Mouse (Mus musculus) embryonic facial prominence, embryonic 13.5 days (tissue): Measurements from ENCODE around the gene Epp13. TPM values are rescaled to one million over a fixed set of nuclear protein-coding genes. Genes with fewer than 3 reads are reported as not detected.
"Not testable (repeated sequence)": the region's sequence is repeated elsewhere in the genome, so short reads cannot be mapped to it uniquely, and the experiment has no call there.

Experiments
- ATAC-seq: fragments of 200-750 bp; cut with Nextera tagmentation; 2 replicates; pipeline ENCODE4 v1.8.0; 2017; ENCODE audit warnings: low read depth; ENCODE audit not compliant: insufficient number of reproducible peaks, insufficient read depth, low FRiP score, low TSS enrichment
- H3K27ac ChIP-seq: fragments of 300-500 bp; sonication (generic); 2 replicates; pipeline ENCODE4 v1.5.1; 2015; ENCODE audit warnings: moderate library complexity, mild to moderate bottlenecking, inconsistent platforms
- H3K27me3 ChIP-seq: fragments of 300-500 bp; sonication (generic); 2 replicates; pipeline ENCODE4 v1.6.1; 2015; ENCODE audit warnings: mild to moderate bottlenecking, inconsistent platforms
- H3K36me3 ChIP-seq: fragments of 300-500 bp; sonication (generic); 2 replicates; pipeline ENCODE4 v1.6.1; 2015; ENCODE audit warnings: mild to moderate bottlenecking, inconsistent platforms
- H3K4me1 ChIP-seq: fragments of 300-500 bp; sonication (generic); 2 replicates; pipeline ENCODE4 v1.6.1; 2015; ENCODE audit warnings: inconsistent platforms
- H3K4me2 ChIP-seq: fragments of 300-500 bp; sonication (generic); 2 replicates; pipeline ENCODE4 v1.6.1; 2015; ENCODE audit warnings: moderate library complexity, mild to moderate bottlenecking, inconsistent platforms
- H3K4me3 ChIP-seq: fragments of 300-500 bp; sonication (generic); 2 replicates; pipeline ENCODE4 v1.5.1; 2015; ENCODE audit warnings: mild to moderate bottlenecking, inconsistent platforms
- H3K9ac ChIP-seq: fragments of 300-500 bp; sonication (generic); 2 replicates; pipeline ENCODE4 v1.6.1; 2015; ENCODE audit warnings: mild to moderate bottlenecking, inconsistent platforms
- H3K9me3 ChIP-seq: fragments of 300-500 bp; sonication (generic); 2 replicates; pipeline ENCODE4 v1.6.1; 2016; ENCODE audit warnings: inconsistent platforms
- WGBS: fragments of 180-500 bp; shearing (Covaris S2); methylation state at CpG from one replicate; pipeline ENCODE4 v1.1.7; 2015; ENCODE audit warnings: mixed read lengths; 5-methylcytosine and 5-hydroxymethylcytosine counted together
- polyA plus RNA-seq: library from polyadenylated mRNA; unstranded; fragments of >200 nt; fragmentation: Nextera tagmentation; extraction: Ambion mirVana; gene quantifications from 2 replicates; pipeline ENCODE4 v1.2.1, GENCODE M21; 2015

Epp13 gene
- polyA plus RNA-seq, 1 experiment from 2014 or later, result not detected

DNA sequence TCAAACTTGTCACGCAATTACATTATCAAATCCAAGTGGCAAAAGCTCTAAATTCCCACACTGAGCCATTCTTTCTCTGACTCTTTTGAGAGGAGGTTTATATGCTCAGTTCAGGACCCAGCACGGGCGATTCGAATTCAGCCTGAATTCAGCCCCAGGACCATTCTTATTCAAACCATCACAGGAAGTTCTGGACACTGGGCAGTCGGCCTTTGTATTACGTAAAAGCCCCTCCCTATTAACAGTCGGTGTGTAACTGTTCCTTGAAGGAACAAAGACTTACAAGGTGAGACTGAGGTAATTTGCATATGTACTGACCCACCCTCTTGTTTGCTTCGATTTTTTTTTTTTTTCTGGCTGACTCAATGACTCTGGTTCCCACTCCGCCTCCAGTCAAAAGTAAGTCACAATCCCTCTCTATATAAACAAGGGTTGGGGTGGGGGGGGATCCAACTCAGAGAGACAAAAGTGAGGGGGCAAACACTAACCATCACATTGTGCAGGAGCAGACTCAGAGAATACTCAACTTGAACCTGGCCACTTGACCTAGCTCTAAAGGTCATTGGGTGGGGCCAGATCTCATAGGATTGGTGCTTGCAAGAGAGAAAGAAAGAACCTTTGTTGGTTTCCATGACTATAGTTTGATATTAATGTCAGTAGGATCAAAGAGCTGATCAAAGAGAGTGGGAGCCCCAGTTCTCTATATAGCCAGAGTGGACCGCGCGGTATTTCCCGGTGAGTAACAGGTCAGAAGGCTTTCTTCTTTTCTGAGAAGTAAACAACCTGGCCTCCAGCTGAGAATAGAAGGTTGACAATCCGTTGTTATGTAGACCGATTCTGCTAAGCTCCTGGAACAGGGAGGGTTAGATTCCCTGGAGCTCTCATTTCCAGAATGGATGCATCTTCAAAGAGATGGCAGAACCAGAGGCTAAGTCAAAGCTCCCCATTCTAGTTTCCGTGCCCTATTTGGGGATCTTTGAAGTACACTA lies 6.0 kb downstream of the Epp13 start:
- no peak overlapping the region for H3K4me2 ChIP-seq
- no peak for ATAC-seq
- H3K27me3 ChIP-seq, result no peaks in the 10 kb centered on the region
- no peak overlapping the region for H3K9ac ChIP-seq
- WGBS, result 32% methylated on average over 16 of the region's 16 CpGs
- H3K9me3 ChIP-seq, result 0 out of 2 replicates have a peak, but pooled peaks cover 3% of the 10 kb centered on the region
- no peaks in the 10 kb centered on the region for H3K36me3 ChIP-seq
- H3K4me1 ChIP-seq, result no peaks in the 10 kb centered on the region
- no peak overlapping the region for H3K27ac ChIP-seq
- no peak overlapping the region for H3K4me3 ChIP-seq

DNA sequence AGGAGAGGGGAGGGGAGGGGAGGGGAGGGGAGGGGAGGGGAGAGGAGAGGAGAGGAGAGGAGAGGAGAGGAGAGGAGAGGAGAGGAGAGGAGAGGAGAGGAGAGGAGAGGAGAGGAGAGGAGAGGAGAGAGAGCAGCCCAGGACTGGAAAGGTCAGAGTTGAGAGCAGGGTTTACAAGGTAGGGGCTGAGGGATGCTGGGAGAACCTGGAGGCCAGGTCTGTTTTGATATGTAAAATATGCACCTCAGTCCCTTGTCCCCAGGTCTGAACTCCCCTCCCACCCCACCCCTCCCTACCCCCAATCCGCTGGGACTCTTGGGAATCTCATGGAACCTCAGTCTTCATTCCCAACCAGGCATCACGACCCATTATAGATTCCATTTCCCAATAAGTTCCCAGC lies 7.5 kb downstream of the Epp13 start:
- not testable (repeated sequence) for H3K4me3 ChIP-seq, H3K27ac ChIP-seq, H3K27me3 ChIP-seq, H3K4me2 ChIP-seq, H3K4me1 ChIP-seq, H3K36me3 ChIP-seq, H3K9me3 ChIP-seq, H3K9ac ChIP-seq, ATAC-seq
- 44% methylated on average over 2 of the region's 2 CpGs for WGBS

DNA sequence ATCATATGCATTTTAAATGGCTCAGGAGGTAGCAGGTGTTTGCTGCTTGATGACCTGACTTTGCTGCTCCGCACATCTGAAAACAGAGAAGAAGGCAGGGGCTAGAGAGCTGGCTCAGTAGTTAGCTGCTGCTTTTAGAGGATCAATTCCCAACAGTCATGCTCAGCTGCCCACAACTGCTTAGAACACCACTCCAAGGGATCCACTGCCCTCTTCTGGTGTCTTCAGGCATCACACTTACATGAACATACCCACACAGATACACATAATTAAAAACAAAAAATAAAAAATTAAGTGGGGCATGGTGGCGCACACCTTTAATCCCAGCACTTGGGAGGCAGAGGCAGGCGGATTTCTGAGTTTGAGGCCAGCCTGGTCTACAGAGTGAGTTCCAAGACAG lies 9.6 kb downstream of the Epp13 start:
- 84% methylated on average over 3 of the region's 3 CpGs for WGBS
- H3K4me2 ChIP-seq, result no peak overlapping the region
- no peaks in the 10 kb centered on the region for H3K27me3 ChIP-seq
- ATAC-seq, result no peak
- no peaks in the 10 kb centered on the region for H3K36me3 ChIP-seq
- no peak overlapping the region for H3K4me3 ChIP-seq
- H3K27ac ChIP-seq, result no peak overlapping the region
- H3K9me3 ChIP-seq, result 0 out of 2 replicates have a peak, but pooled peaks cover 3% of the 10 kb centered on the region
- no peaks in the 10 kb centered on the region for H3K4me1 ChIP-seq
- no peak overlapping the region for H3K9ac ChIP-seq

DNA sequence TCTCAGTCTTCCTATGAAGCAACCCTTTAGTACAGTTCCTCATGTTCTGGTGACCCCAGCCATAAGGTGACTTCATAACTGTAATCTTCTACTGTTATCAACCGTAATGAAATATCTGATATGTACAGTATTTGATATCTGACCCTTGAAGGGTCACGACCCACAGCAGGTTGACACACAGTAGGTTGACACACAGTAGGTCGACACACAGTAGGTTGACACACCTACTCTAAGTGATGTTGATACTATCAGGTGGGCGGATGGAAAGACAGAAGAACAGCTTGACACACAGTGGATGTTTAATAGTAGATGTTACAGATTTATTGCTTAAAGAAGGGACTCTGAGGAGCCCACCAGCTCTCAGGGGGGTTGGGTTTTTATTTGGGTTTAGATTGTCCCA lies 10.5 kb downstream of the Epp13 start:
- Histone ChIP-seq H3K4me1 (no peaks in the 10 kb centered on the region), H3K9me3 (0 out of 2 replicates have a peak, but pooled peaks cover 3% of the 10 kb centered on the region), H3K9ac (no peak overlapping the region), H3K4me2 (no peak overlapping the region), H3K4me3 (no peak overlapping the region), H3K27me3 (no peaks in the 10 kb centered on the region), H3K36me3 (no peaks in the 10 kb centered on the region), H3K27ac (no peak overlapping the region)
- WGBS, result 81% methylated on average over 4 of the region's 4 CpGs
- ATAC-seq, result no peak

DNA sequence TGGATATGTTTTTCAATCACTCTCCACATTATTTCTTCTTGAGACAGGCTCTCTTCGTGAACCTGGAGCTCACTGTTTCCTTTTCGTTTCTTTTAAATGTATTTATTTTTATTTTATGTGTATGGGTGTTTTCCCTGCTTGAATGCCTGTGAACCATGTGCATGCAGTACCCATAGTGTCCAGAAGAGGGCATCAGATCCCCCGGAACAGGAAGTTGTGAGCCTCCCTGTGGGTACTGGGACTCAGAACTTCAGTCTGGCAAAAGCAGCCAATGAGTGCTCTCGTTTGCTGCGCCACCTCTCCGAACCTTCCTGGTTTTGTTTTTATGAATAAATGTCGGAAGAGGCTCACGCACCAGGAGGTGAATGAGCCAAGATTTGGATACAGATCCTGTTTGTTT lies 13.2 kb downstream of the Epp13 start:
- Histone ChIP-seq H3K36me3 (no peaks in the 10 kb centered on the region), H3K4me2 (no peak overlapping the region), H3K9me3 (0 out of 2 replicates have a peak, but pooled peaks cover 3% of the 10 kb centered on the region), H3K27ac (no peak overlapping the region), H3K9ac (no peak overlapping the region), H3K27me3 (no peaks in the 10 kb centered on the region), H3K4me3 (no peak overlapping the region), H3K4me1 (no peaks in the 10 kb centered on the region)
- ATAC-seq, result no peak
- WGBS, result 60% methylated on average over 8 of the region's 8 CpGs

DNA sequence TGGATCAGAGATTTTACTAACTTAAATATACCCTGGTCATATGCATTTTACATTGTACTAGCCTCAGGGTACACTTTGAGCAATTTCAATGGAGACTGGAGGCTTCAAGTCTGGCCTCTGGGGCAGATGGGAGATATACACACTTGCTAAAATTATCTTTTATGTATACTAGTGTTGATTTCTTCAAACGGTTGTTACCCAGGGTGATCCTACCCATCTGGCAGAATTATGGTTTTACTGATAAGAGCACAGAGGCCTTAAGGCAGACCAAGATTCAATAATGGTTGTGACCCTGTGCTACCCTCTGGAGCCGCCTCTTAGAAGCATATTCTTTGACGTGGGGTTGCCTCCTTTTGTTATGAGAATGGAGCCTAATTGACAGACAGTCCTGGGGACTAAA lies 25.4 kb downstream of the Epp13 start:
- Histone ChIP-seq H3K27ac (no peak overlapping the region), H3K9ac (no peak overlapping the region), H3K4me1 (no peaks in the 10 kb centered on the region), H3K36me3 (no peaks in the 10 kb centered on the region), H3K4me2 (no peak overlapping the region), H3K27me3 (no peaks in the 10 kb centered on the region), H3K9me3 (no peaks in the 10 kb centered on the region), H3K4me3 (no peak overlapping the region)
- WGBS, result 60% methylated on average over 3 of the region's 3 CpGs
- ATAC-seq, result no peak

DNA sequence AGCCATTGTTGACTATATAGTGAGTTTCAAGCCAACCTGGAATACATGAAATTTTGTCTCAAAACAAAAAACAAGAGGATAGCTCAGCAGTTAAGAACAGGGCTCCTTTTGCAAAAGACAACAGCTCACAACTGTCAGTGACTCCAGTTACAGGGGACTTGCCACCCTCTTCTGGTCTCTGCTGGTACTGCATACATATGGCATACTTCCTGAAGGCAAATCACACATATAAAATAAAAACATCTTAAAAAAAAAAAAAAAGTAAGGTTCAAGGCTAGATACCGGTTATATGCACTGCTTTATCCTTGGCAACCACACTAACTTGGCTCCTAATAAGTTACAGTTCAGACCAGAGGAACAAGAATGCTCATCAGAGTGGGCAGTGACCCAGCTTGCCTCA lies 30.2 kb downstream of the Epp13 start:
- peak overlapping the region; percentile 83; the same call in 1 of the 2 replicates for H3K27ac ChIP-seq
- no peaks in the 10 kb centered on the region for H3K9me3 ChIP-seq
- ATAC-seq, result no peak
- peak overlapping the region; percentile 64 for H3K4me2 ChIP-seq
- peaks cover 18% of the 10 kb centered on the region for H3K4me1 ChIP-seq
- H3K4me3 ChIP-seq, result peak overlapping the region; percentile 57
- no peaks in the 10 kb centered on the region for H3K27me3 ChIP-seq
- H3K36me3 ChIP-seq, result no peaks in the 10 kb centered on the region
- no peak overlapping the region for H3K9ac ChIP-seq
- 0% methylated on average over 1 of the region's 1 CpGs for WGBS

DNA sequence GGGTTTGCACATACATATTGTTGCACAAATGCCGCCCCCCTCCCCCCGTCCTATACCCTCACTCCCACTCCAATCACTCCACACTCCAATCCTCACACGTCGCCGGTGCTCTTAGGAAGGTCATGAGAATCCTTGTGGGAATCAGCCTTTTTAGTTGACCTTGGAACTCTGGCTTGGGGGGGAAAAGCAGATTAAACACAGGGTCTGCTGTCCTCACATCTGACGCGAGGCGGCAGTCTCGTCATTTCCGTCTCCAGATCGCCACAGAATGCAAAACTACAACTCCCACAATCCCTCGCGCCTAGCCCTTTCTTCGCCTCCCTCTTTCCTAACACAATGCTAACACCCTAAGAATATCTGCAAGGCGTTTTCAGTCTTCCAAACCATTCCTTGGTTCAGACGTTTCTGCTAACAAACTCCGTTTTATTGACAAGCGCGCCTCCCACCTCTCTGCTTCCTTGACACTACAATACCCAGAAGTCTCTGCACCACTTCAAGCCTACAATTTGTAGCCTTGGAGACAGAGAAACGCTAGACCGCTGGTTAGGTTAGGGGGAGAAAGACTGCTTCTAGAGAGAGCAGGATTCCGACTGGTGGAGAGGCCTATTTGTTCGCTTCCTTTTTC lies 31.1 kb downstream of the Epp13 start:
- H3K9ac ChIP-seq, result peak overlapping the region; percentile 76

DNA sequence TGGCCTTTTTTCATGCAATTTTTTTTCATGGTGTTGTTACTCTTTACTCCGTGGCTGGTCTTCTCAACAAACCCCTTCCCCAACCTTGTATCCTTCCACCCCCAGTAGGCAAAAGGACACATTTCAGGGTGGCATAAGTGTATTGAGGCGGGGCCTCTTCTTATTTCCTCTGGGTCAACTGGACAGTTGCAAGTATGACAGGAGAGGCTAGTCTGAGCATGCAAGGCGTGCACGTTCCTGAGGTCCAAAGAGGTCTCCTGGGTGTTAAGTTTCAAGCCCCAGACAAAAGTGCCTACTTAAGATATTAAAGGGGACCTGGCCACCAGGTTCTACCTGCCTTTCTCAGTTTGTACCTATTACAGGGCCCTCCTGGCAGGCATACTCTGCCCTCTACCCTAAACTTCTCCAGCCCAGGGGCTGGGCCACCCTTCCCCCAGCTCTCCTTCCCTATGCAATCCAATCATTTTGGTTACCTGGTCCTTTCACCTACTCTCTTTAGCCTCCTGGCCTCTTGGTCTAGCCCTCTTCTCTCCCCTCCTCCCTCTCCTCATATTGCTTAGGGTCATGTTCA lies 32.0 kb downstream of the Epp13 start:
- no peak overlapping the region for H3K9ac ChIP-seq
- no peaks in the 10 kb centered on the region for H3K27me3 ChIP-seq
- no peak for ATAC-seq
- no peak overlapping the region for H3K4me3 ChIP-seq
- no peaks in the 10 kb centered on the region for H3K36me3 ChIP-seq
- WGBS, result 86% methylated on average over 4 of the region's 4 CpGs
- no peak overlapping the region for H3K27ac ChIP-seq
- H3K4me2 ChIP-seq, result no peak overlapping the region
- no peaks in the 10 kb centered on the region for H3K9me3 ChIP-seq
- H3K4me1 ChIP-seq, result peaks cover 20% of the 10 kb centered on the region

More for the DNA sequence above, 31.1 kb downstream of the Epp13 start:
- Histone ChIP-seq H3K9me3 (no peaks in the 10 kb centered on the region), H3K36me3 (no peaks in the 10 kb centered on the region), H3K27ac (peak overlapping the region; percentile 83), H3K4me2 (peak overlapping the region; percentile 64), H3K4me3 (peak overlapping the region; percentile 57), H3K27me3 (no peaks in the 10 kb centered on the region), H3K4me1 (peaks cover 20% of the 10 kb centered on the region)
- WGBS, result under 1% methylated on average over 23 of the region's 23 CpGs
- ATAC-seq, result peak; percentile 66; the same call in 1 of the 2 replicates

DNA sequence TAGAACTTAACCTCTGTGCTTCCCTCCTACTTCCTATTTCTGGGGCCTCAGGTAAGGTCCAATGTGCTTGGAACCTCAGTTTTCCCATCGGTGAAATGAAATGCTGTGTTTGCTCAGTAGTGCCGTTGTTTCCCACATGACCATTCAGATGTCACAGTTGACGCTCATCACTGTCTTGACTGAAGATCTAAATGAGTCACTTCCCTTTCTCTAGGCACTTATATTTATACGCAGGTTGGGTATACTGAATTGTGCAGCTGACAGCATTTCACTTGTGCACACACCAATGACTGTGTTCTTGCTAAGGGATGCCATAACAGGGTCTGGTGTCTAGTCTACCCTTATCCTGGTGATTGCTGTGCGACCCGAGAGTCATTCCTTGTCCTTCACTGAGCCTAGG lies 32.9 kb downstream of the Epp13 start:
- no peaks in the 10 kb centered on the region for H3K27me3 ChIP-seq
- WGBS, result 89% methylated on average over 6 of the region's 6 CpGs
- peaks cover 20% of the 10 kb centered on the region for H3K4me1 ChIP-seq
- H3K4me2 ChIP-seq, result peak overlapping the region; percentile 71; the same call in 1 of the 2 replicates
- peak overlapping the region; percentile 75; the same call in 1 of the 2 replicates for H3K9ac ChIP-seq
- no peaks in the 10 kb centered on the region for H3K9me3 ChIP-seq
- 0 out of 2 replicates have a peak overlapping the region, but pooled peaks have one; percentile 52 for H3K4me3 ChIP-seq
- H3K27ac ChIP-seq, result no peak overlapping the region
- no peaks in the 10 kb centered on the region for H3K36me3 ChIP-seq
- ATAC-seq, result no peak

DNA sequence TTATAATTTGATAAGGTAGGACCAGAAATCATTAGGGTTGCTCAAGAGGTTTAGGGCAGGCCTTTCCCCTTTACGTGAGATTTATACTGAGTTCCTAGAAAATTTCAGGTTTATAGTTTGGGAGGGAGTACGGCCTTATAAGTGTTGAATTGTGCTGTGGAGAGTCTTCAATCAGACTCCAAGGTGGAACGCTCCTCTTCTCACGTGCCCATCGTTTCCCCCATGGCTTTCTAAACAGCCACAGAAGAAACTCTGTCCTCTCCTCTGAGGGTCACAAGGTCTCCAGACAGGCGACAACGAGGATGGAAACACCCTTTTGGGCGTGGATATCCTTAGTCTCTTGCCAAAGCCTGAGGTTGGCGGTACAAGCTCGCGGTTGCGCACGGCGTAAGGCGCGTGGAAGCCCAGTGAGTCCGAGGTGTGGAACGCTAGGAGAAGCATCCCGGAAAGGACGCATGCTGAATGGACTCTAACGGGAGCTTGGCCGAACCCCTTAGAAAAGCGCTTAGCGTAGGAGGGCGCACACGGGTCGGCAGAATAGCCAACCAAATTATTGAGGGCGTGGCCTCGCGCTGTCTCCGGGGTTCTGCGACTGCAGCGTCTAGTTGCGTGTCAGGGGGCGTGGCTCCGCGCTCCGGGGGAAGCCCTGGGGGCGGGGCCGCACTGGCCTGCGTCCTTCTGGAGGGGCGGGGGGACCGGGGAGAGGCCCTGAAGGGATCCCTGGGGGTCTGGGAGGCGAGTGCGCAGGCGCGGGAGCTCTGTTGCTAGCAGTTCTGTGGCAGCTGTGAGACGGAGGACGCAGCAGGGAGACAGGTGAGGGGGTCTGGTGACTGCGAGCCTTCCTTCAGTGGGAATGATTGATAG lies 33.6 kb downstream of the Epp13 start, which contains the start of gene Zfp667:
Zfp667 (plus strand) TSS at position 738 of the 864 bp plus-strand sequence.
- WGBS, result 3% methylated on average over 50 of the region's 50 CpGs
- H3K4me1 ChIP-seq, result peaks cover 20% of the 10 kb centered on the region
- H3K9me3 ChIP-seq, result no peaks in the 10 kb centered on the region
- peak; percentile 84 for ATAC-seq
- H3K9ac ChIP-seq, result peak within 1 kb of the TSS; percentile 75
- H3K27me3 ChIP-seq, result no peaks in the 10 kb centered on the region
- peak within 1 kb of the TSS; percentile 58 for H3K27ac ChIP-seq
- no peaks in the 10 kb centered on the region for H3K36me3 ChIP-seq
- H3K4me3 ChIP-seq, result peak within 1 kb of the TSS; percentile 52
- peak within 1 kb of the TSS; percentile 71 for H3K4me2 ChIP-seq
